Mouse (Mus musculus) bone marrow, adult 2 months (tissue): ENCODE measurements at regions not wholly inside any gene's neighbourhood (a gene's known extent, or its start where the extent isn't known, plus 50 kb on each side); places are given as distances from the start of the nearest gene placed in this dataset.

Source experiments
- CTCF ChIP-seq: fragments of 200-500 bp; IDR thresholded peaks from 2 replicates; pipeline ENCODE4 v1.5.1; 2011; ENCODE audit warnings: low read length, control low read depth; ENCODE audit not compliant: control insufficient read depth, insufficient read depth
- POLR2A ChIP-seq: fragments of 200-500 bp; IDR thresholded peaks from 2 replicates; pipeline ENCODE4 v1.6.1; 2011; ENCODE audit warnings: low read depth, mild to moderate bottlenecking, control low read depth, low read length, borderline replicate concordance; ENCODE audit not compliant: control insufficient read depth

DNA sequence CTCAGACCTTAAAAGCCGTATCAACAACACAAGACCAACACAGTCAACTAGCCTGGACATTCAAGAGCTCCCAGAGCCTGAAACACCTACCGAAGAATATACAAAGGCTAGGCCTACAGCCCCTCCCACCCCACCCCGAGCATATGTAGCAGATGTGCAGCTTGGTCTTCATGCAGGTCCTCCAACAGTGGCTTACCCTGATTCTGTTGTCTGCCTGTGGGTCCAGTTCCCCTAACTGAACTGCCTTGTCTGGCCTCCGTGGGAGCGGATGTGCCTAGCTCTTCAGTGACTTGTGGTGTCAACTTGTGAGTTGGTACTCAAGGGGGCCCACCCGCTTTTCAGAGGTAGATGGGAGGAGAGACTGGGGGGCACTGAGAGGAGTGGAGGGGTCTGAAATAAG, 398.6 kb downstream of the Arl4a start:
- TF ChIP-seq POLR2A: no peak
- TF ChIP-seq CTCF: no peak
